Mouse (Mus musculus) stomach, embryonic 16.5 days (tissue): ENCODE measurements around the gene Rpl24. TPM values are rescaled to one million over a fixed set of nuclear protein-coding genes. Genes with fewer than 3 reads are reported as not detected.

ENCODE experiments used
- polyA plus RNA-seq: library from polyadenylated mRNA; unstranded; fragments of >200 nt; fragmentation: Nextera tagmentation; extraction: Ambion mirVana; gene quantifications from 2 replicates; pipeline ENCODE4 v1.2.1, GENCODE M21; 2015

Rpl24 gene
- polyA plus RNA-seq, 1 experiment from 2014 or later, result 735 TPM

Other genes with a start within 250 kb of the Rpl24 start
- 10.0 and 10.6 TPM in 2 replicates for gene Nfkbiz, start 127.4 kb upstream of the Rpl24 start, polyA plus RNA-seq
- gene Nxpe3, start 71.0 kb upstream of the Rpl24 start, polyA plus RNA-seq, result 0.65 and 0.85 TPM in 2 replicates
- gene Cep97, start 31.4 kb upstream of the Rpl24 start, polyA plus RNA-seq, result 6.8 TPM in 2 replicates
- 14.8 and 15.8 TPM in 2 replicates for gene Zbtb11, start 7.6 kb downstream of the Rpl24 start, polyA plus RNA-seq
- 200 and 216 TPM in 2 replicates for gene Pcnp, start 63.5 kb downstream of the Rpl24 start, polyA plus RNA-seq
- 22.6 and 28.5 TPM in 2 replicates for gene Trmt10c, start 71.5 kb downstream of the Rpl24 start, polyA plus RNA-seq
- gene Senp7, start 82.1 kb downstream of the Rpl24 start, polyA plus RNA-seq, result 27.0 and 27.3 TPM in 2 replicates
- gene Impg2, start 238.0 kb downstream of the Rpl24 start, polyA plus RNA-seq, result 0.12 and 0.39 TPM in 2 replicates